Mouse (Mus musculus) spleen, adult 2 months (tissue): ENCODE data around the gene Alox12.

Experiments
- CTCF ChIP-seq: fragments of 200-500 bp; IDR thresholded peaks from 2 replicates; pipeline ENCODE4 v1.5.1; 2011; ENCODE audit warnings: mild to moderate bottlenecking, inconsistent platforms; ENCODE audit not compliant: insufficient read depth, insufficient read length, insufficient replicate concordance; ENCODE audit errors: extremely low read depth
- POLR2A ChIP-seq: fragments of 200-500 bp; IDR thresholded peaks from 2 replicates; pipeline ENCODE4 v1.6.1; 2011; ENCODE audit warnings: low read depth, low read length, inconsistent platforms

GRCm38 (mm10) chr11:70227661-70228245, 27.4 kb downstream of the Alox12 start:
- TF ChIP-seq POLR2A (no peak), CTCF (no peak)
